Mouse (Mus musculus) thymus, adult 2 months (tissue): ENCODE results near the gene Gad2.

Experiments
- CTCF ChIP-seq: fragments of 200-500 bp; IDR thresholded peaks from 2 replicates; pipeline ENCODE4 v1.5.1; 2012; ENCODE audit warnings: mild to moderate bottlenecking, control low read depth, low read length, moderate library complexity, borderline replicate concordance; ENCODE audit not compliant: control insufficient read depth, poor library complexity, insufficient read depth; ENCODE audit errors: extremely low read depth
- POLR2A ChIP-seq: fragments of 200-500 bp; IDR thresholded peaks from 2 replicates; pipeline ENCODE4 v1.6.1; 2012; ENCODE audit warnings: mild to moderate bottlenecking, low read length, control low read depth, moderate library complexity; ENCODE audit not compliant: control insufficient read depth, poor library complexity, insufficient read depth; ENCODE audit errors: extremely low read depth

DNA sequence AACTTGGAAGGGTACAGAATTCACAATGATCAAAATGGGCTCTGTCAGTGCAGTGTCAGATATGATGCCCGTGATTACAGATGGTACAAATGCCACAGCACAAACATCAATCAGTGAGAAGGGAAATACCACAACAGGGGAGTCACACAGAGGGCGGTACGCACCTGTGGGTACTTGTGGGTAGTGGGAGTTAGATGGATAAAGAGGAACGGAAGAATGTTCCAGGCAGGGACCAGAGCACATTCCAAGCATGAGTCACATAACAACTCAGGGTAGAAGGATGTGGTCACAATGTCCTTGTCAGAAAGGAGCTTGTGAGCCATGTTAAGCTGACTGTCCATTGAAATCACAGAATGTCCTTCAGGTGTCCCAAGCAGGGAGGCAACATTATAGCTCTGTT is 29.8 kb downstream of the Gad2 start:
- TF ChIP-seq CTCF (no peak), POLR2A (no peak)
